Comparison of ENCODE assay signal across 20 mouse cellular contexts in the genomic region with DNA sequence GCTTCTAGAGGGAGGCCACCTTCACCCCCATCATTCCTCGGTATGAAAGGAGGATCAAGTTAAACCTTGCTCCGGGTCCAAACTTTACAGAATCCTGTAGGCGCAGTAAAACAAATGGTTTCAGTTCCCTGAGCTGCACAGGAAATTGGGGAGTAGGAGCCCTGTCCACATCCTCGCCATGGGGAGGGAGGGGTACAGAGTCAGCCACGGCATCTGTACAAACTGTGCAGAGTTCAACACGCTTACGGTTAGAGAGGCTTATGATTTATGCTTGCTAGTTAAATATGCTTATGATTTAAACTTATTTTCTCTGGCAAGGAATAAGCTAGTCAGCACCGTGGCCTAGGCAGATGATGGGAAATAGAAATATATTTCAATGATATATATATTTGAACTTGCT. TPM values are rescaled to one million over a fixed set of nuclear protein-coding genes. Genes with fewer than 3 reads are reported as not detected.
DNase-seq lines count a peak whose midpoint lies in the region; ATAC-seq and TF ChIP-seq lines count a peak whose summit lies in the region.
"Had no signal": no experiment of that assay in that cellular context is flagged by ENCODE, and none has a peak within 500 bp of the region (broad histone marks: within the 10 kb centered on the region; RNA-seq: fewer than 3 reads in every experiment).

No protein-coding gene starts in this region.

- no peaks in the 10 kb centered on the region for H3K36me3 ChIP-seq in kidney, adult 2 months (ENCODE audit: control insufficient read depth, insufficient read depth, low read length)
- H3K36me3 ChIP-seq in kidney, embryonic 15.5 days: no peaks in the 10 kb centered on the region
- no peaks in the 10 kb centered on the region for H3K36me3 ChIP-seq in limb, embryonic 11.5 days (ENCODE audit: control insufficient read depth, insufficient read depth, low read length)
- H3K36me3 ChIP-seq: midbrain, embryonic 15.5 days had no signal

- H3K4me2 ChIP-seq in kidney, embryonic 15.5 days: no peak overlapping the region
- no peak overlapping the region for H3K4me2 ChIP-seq in limb, embryonic 11.5 days (ENCODE audit: low read depth, severe bottlenecking)
- H3K4me2 ChIP-seq: heart, embryonic 11.5 days; midbrain, embryonic 15.5 days had no signal

- no peak overlapping the region for H3K9ac ChIP-seq in kidney, embryonic 15.5 days
- H3K9ac ChIP-seq in limb, embryonic 11.5 days (ENCODE audit: low read length): no peak overlapping the region
- H3K9ac ChIP-seq: liver, embryonic 14.5 days; midbrain, embryonic 15.5 days had no signal

- TF ChIP-seq POLR2A in kidney, adult 2 months (IDR thresholded peaks at IDR 0.05; ENCODE audit: low read depth, low read length): no peak

- H3K27ac ChIP-seq in kidney, adult 2 months (ENCODE audit: insufficient read depth, low read depth, low read length): no peak overlapping the region
- peak overlapping the region; percentile 72; the same call in 1 of the 2 replicates for H3K27ac ChIP-seq in kidney, embryonic 15.5 days
- H3K27ac ChIP-seq in limb, embryonic 11.5 days (replicated peaks; ENCODE audit: low read depth, low read length): 0 out of 2 replicates have a peak overlapping the region, but pooled peaks have one; percentile 30
- H3K27ac ChIP-seq: hindbrain, postnatal 0 days; layer of hippocampus, adult 2 months; left cerebral cortex, adult 2 months; liver, embryonic 14.5 days; midbrain, embryonic 15.5 days had no signal

- H3K4me1 ChIP-seq in kidney, adult 2 months (ENCODE audit: control insufficient read depth, insufficient read depth, low read length): no peaks in the 10 kb centered on the region
- peaks cover 61% of the 10 kb centered on the region for H3K4me1 ChIP-seq in kidney, embryonic 15.5 days
- peaks cover 28% of the 10 kb centered on the region for H3K4me1 ChIP-seq in limb, embryonic 11.5 days (ENCODE audit: control insufficient read depth, insufficient read depth, low read length)

- 35% methylated on average over 8 of the region's 8 CpGs for WGBS in kidney, adult 2 months
- 11% methylated on average over 8 of the region's 8 CpGs for whole genome bisulfite sequencing in kidney, embryonic 15.5 days
- WGBS in limb, embryonic 11.5 days: 27% methylated on average over 8 of the region's 8 CpGs

- DNase-seq in kidney, adult 2 months: peak; percentile 40
- no peak for DNase-seq in kidney, adult 18-20 months
- DNase-seq in limb, embryonic 11.5 days (ENCODE audit: low spot score): peak; percentile 58
- no peak for DNase-seq in adrenal gland, postnatal 4 days (ENCODE audit: low spot score in 2 of 2)
- DNase-seq in neural tube, embryonic 10.5 days (ENCODE audit: extremely low spot score, low spot score): no peak
- no peak for DNase-seq in layer of hippocampus, postnatal 36 days
- DNase-seq: B cell, adult 2 months; heart, postnatal 4 days; lung, postnatal 36 days; right cerebral cortex, postnatal 14 days had no signal

- no peaks in the 10 kb centered on the region for H3K27me3 ChIP-seq in kidney, adult 2 months (replicated peaks; ENCODE audit: control insufficient read depth, insufficient read depth, low read length)
- H3K27me3 ChIP-seq in kidney, embryonic 15.5 days: 0 out of 2 replicates have a peak, but pooled peaks cover 3% of the 10 kb centered on the region
- H3K27me3 ChIP-seq in limb, embryonic 11.5 days (ENCODE audit: control insufficient read depth, insufficient read depth, low read length): no peaks in the 10 kb centered on the region
- H3K27me3 ChIP-seq: Patski had no signal

- ATAC-seq in common myeloid progenitor, adult 5-6 weeks (replicated peaks; ENCODE audit: low read depth, poor library complexity, severe bottlenecking): peak; percentile 71
- peak; percentile 77; the same call in 1 of the 2 replicates for ATAC-seq in kidney, embryonic 15.5 days (replicated peaks; ENCODE audit: low FRiP score)
- ATAC-seq in limb, embryonic 11.5 days (ENCODE audit: insufficient number of reproducible peaks, low FRiP score, low TSS enrichment, low read depth): peak; percentile 52; the same call in 1 of the 2 replicates
- ATAC-seq: forebrain, embryonic 14.5 days; hindbrain, postnatal 0 days; midbrain, embryonic 15.5 days; Patski had no signal

- TF ChIP-seq CTCF in kidney, adult 2 months (conservative IDR thresholded peaks at IDR 0.05; ENCODE audit: insufficient read depth, insufficient read length, low read depth, low read length): no peak

- no peaks in the 10 kb centered on the region for H3K9me3 ChIP-seq in kidney, embryonic 15.5 days (replicated peaks)
- H3K9me3 ChIP-seq in limb, embryonic 11.5 days (ENCODE audit: control insufficient read depth, low read length): no peaks in the 10 kb centered on the region
- H3K9me3 ChIP-seq: midbrain, embryonic 15.5 days had no signal

- H3K4me3 ChIP-seq in kidney, adult 2 months (ENCODE audit: insufficient read depth, low read depth, low read length): no peak overlapping the region
- H3K4me3 ChIP-seq in kidney, embryonic 15.5 days (replicated peaks): no peak overlapping the region
- no peak overlapping the region for H3K4me3 ChIP-seq in limb, embryonic 11.5 days (ENCODE audit: low read depth, low read length)
- H3K4me3 ChIP-seq: layer of hippocampus, adult 2 months; left cerebral cortex, adult 2 months; midbrain, embryonic 15.5 days had no signal

RNA-seq across cellular contexts. Expression of gene Eif4e3, which starts 47.1 kb away (rescaled TPM):
- 6.6 and 8.4 TPM in 2 replicates for polyA plus RNA-seq in kidney, adult 2 months (2012; rRNA removed)
- 26.9 and 28.0 TPM in 2 replicates for total RNA-seq in common myeloid progenitor, adult 5-6 weeks (2017)
- polyA plus RNA-seq in kidney, embryonic 15.5 days (2015; fragmentation: Nextera tagmentation; extraction: Ambion mirVana): 17.6 and 17.8 TPM in 2 replicates
- 17.6 and 22.7 TPM in 2 replicates for polyA plus RNA-seq in limb, embryonic 11.5 days (2014; fragmentation: Nextera tagmentation; extraction: Ambion mirVana)
- 10 to 100 TPM; 13.6 to 15.4 TPM for total RNA-seq in adrenal gland, postnatal 4 days (2021)
- total RNA-seq in layer of hippocampus, postnatal 36 days (2021): 10 to 100 TPM; 23.5 to 25.5 TPM

RNA-seq across cellular contexts. Expression of gene Gm20696, which starts 47.1 kb away (rescaled TPM):
- 0.31 and 0.50 TPM in 2 replicates for polyA plus RNA-seq in kidney, adult 2 months (2012; rRNA removed)
- total RNA-seq in common myeloid progenitor, adult 5-6 weeks (2017): 4.0 and 4.3 TPM in 2 replicates
- polyA plus RNA-seq in kidney, embryonic 15.5 days (2015; fragmentation: Nextera tagmentation; extraction: Ambion mirVana): 3.8 and 4.0 TPM in 2 replicates
- 3.1 and 4.0 TPM in 2 replicates for polyA plus RNA-seq in limb, embryonic 11.5 days (2014; fragmentation: Nextera tagmentation; extraction: Ambion mirVana)
- 1 to 10 TPM; 6.2 to 6.8 TPM for total RNA-seq in adrenal gland, postnatal 4 days (2021)
- total RNA-seq in layer of hippocampus, postnatal 36 days (2021): 10 to 100 TPM in 1 of 2 experiments, 1 to 10 TPM in 1; 4.9 to 10.1 TPM

Comparison
In these comparisons a context has a peak if more than half of its experiments do, and no peak if none do; other contexts are left out.
1. DNase-seq: peak in kidney, adult 2 months (single experiment) and limb, embryonic 11.5 days (single experiment); none in kidney, adult 18-20 months (single experiment), adrenal gland, postnatal 4 days (0 of 2), neural tube, embryonic 10.5 days (single experiment) and layer of hippocampus, postnatal 36 days (0 of 2).
2. Peak in every context shown above with its lines, with median percentiles within 50 percentile points of each other: ATAC-seq.